Mouse (Mus musculus): ENCODE results near the gene Cdc42se1. TPM values are rescaled to one million over a fixed set of nuclear protein-coding genes. Genes with fewer than 3 reads are reported as not detected.

Cdc42se1 gene
- total and polyA plus RNA-seq, 3 experiments: 55.3 to 128 (median 71.1) TPM

Other genes starting within 250 kb of the Cdc42se1 start
- 10.8 and 11.1 TPM in 2 replicates for gene Zfp687, start 213.3 kb upstream of the Cdc42se1 start, total RNA-seq (2012; rRNA removed)
- gene Zfp687, start 213.3 kb upstream of the Cdc42se1 start, total RNA-seq (2014; rRNA removed): 3.3 and 4.2 TPM in 2 replicates
- 12.6 and 13.5 TPM in 2 replicates for gene Zfp687, start 213.3 kb upstream of the Cdc42se1 start, polyA plus RNA-seq (2012; ENCODE audit: insufficient read length, low read depth)
- gene Psmd4, start 186.1 kb upstream of the Cdc42se1 start, total RNA-seq (2012; rRNA removed): 258 and 276 TPM in 2 replicates
- gene Psmd4, start 186.1 kb upstream of the Cdc42se1 start, total RNA-seq (2014; rRNA removed): 284 and 305 TPM in 2 replicates
- 332 and 360 TPM in 2 replicates for gene Psmd4, start 186.1 kb upstream of the Cdc42se1 start, polyA plus RNA-seq (2012; ENCODE audit: insufficient read length, low read depth)
- gene Pip5k1a, start 121.8 kb upstream of the Cdc42se1 start, total RNA-seq (2012; rRNA removed): 21.5 and 22.7 TPM in 2 replicates
- 34.1 and 38.0 TPM in 2 replicates for gene Pip5k1a, start 121.8 kb upstream of the Cdc42se1 start, total RNA-seq (2014; rRNA removed)
- 35.8 and 40.3 TPM in 2 replicates for gene Pip5k1a, start 121.8 kb upstream of the Cdc42se1 start, polyA plus RNA-seq (2012; ENCODE audit: insufficient read length, low read depth)
- 33.7 and 34.1 TPM in 2 replicates for gene Vps72, start 117.7 kb upstream of the Cdc42se1 start, total RNA-seq (2012; rRNA removed)
- gene Vps72, start 117.7 kb upstream of the Cdc42se1 start, total RNA-seq (2014; rRNA removed): 33.3 and 33.5 TPM in 2 replicates
- 54.4 and 75.4 TPM in 2 replicates for gene Vps72, start 117.7 kb upstream of the Cdc42se1 start, polyA plus RNA-seq (2012; ENCODE audit: insufficient read length, low read depth)
- 0.21 and 0.47 TPM in 2 replicates for gene Tmod4, start 104.3 kb upstream of the Cdc42se1 start, total RNA-seq (2012; rRNA removed)
- gene Tmod4, start 104.3 kb upstream of the Cdc42se1 start, total RNA-seq (2014; rRNA removed): not detected in 2 replicates
- 0.81 TPM in 1 of 2 replicates, not detected in the other for gene Tmod4, start 104.3 kb upstream of the Cdc42se1 start, polyA plus RNA-seq (2012; ENCODE audit: insufficient read length, low read depth)
- gene Scnm1, start 94.7 kb upstream of the Cdc42se1 start, total RNA-seq (2012; rRNA removed): 50.5 and 51.0 TPM in 2 replicates
- gene Scnm1, start 94.7 kb upstream of the Cdc42se1 start, total RNA-seq (2014; rRNA removed): 53.1 and 64.5 TPM in 2 replicates
- 59.2 and 83.9 TPM in 2 replicates for gene Scnm1, start 94.7 kb upstream of the Cdc42se1 start, polyA plus RNA-seq (2012; ENCODE audit: insufficient read length, low read depth)
- gene Lysmd1, start 94.6 kb upstream of the Cdc42se1 start, total RNA-seq (2012; rRNA removed): 12.0 and 13.6 TPM in 2 replicates
- gene Lysmd1, start 94.6 kb upstream of the Cdc42se1 start, total RNA-seq (2014; rRNA removed): 9.6 and 11.6 TPM in 2 replicates
- 7.8 and 8.1 TPM in 2 replicates for gene Lysmd1, start 94.6 kb upstream of the Cdc42se1 start, polyA plus RNA-seq (2012; ENCODE audit: insufficient read length, low read depth)
- 19.1 and 28.2 TPM in 2 replicates for gene Tnfaip8l2, start 86.4 kb upstream of the Cdc42se1 start, total RNA-seq (2012; rRNA removed)
- 24.8 and 26.2 TPM in 2 replicates for gene Tnfaip8l2, start 86.4 kb upstream of the Cdc42se1 start, total RNA-seq (2014; rRNA removed)
- 18.2 and 22.5 TPM in 2 replicates for gene Tnfaip8l2, start 86.4 kb upstream of the Cdc42se1 start, polyA plus RNA-seq (2012; ENCODE audit: insufficient read length, low read depth)
- 0.30 and 0.42 TPM in 2 replicates for gene Sema6c, start 68.3 kb upstream of the Cdc42se1 start, total RNA-seq (2012; rRNA removed)
- gene Sema6c, start 68.3 kb upstream of the Cdc42se1 start, total RNA-seq (2014; rRNA removed): not detected in 2 replicates
- gene Sema6c, start 68.3 kb upstream of the Cdc42se1 start, polyA plus RNA-seq (2012; ENCODE audit: insufficient read length, low read depth): 0.27 and 0.53 TPM in 2 replicates
- gene Gabpb2, start 10.8 kb upstream of the Cdc42se1 start, total RNA-seq (2012; rRNA removed): 14.7 and 18.2 TPM in 2 replicates
- gene Gabpb2, start 10.8 kb upstream of the Cdc42se1 start, total RNA-seq (2014; rRNA removed): 15.4 and 16.6 TPM in 2 replicates
- 20.6 and 21.1 TPM in 2 replicates for gene Gabpb2, start 10.8 kb upstream of the Cdc42se1 start, polyA plus RNA-seq (2012; ENCODE audit: insufficient read length, low read depth)
- gene Mllt11, start 3.4 kb downstream of the Cdc42se1 start, total RNA-seq (2012; rRNA removed): 10.0 and 11.5 TPM in 2 replicates
- 9.5 and 10.0 TPM in 2 replicates for gene Mllt11, start 3.4 kb downstream of the Cdc42se1 start, total RNA-seq (2014; rRNA removed)
- gene Mllt11, start 3.4 kb downstream of the Cdc42se1 start, polyA plus RNA-seq (2012; ENCODE audit: insufficient read length, low read depth): 23.9 and 24.2 TPM in 2 replicates
- gene Gm128, start 12.9 kb downstream of the Cdc42se1 start, total RNA-seq (2012; rRNA removed): not detected in 2 replicates
- gene Gm128, start 12.9 kb downstream of the Cdc42se1 start, total RNA-seq (2014; rRNA removed): not detected in 2 replicates
- gene Gm128, start 12.9 kb downstream of the Cdc42se1 start, polyA plus RNA-seq (2012; ENCODE audit: insufficient read length, low read depth): not detected in 2 replicates
- gene Bnipl, start 22.5 kb downstream of the Cdc42se1 start, total RNA-seq (2012; rRNA removed): 0.17 TPM in 1 of 2 replicates, not detected in the other
- not detected in 2 replicates for gene Bnipl, start 22.5 kb downstream of the Cdc42se1 start, total RNA-seq (2014; rRNA removed)
- gene Bnipl, start 22.5 kb downstream of the Cdc42se1 start, polyA plus RNA-seq (2012; ENCODE audit: insufficient read length, low read depth): 0.30 and 0.33 TPM in 2 replicates
- gene Mindy1, start 52.6 kb downstream of the Cdc42se1 start, total RNA-seq (2012; rRNA removed): 4.9 and 5.4 TPM in 2 replicates
- gene Mindy1, start 52.6 kb downstream of the Cdc42se1 start, total RNA-seq (2014; rRNA removed): 5.0 and 6.0 TPM in 2 replicates
- 8.7 and 14.4 TPM in 2 replicates for gene Mindy1, start 52.6 kb downstream of the Cdc42se1 start, polyA plus RNA-seq (2012; ENCODE audit: insufficient read length, low read depth)
- gene Prune1, start 53.3 kb downstream of the Cdc42se1 start, total RNA-seq (2012; rRNA removed): 7.1 and 8.4 TPM in 2 replicates
- 7.1 and 8.5 TPM in 2 replicates for gene Prune1, start 53.3 kb downstream of the Cdc42se1 start, total RNA-seq (2014; rRNA removed)
- gene Prune1, start 53.3 kb downstream of the Cdc42se1 start, polyA plus RNA-seq (2012; ENCODE audit: insufficient read length, low read depth): 8.8 and 9.1 TPM in 2 replicates
- gene Anxa9, start 78.4 kb downstream of the Cdc42se1 start, total RNA-seq (2012; rRNA removed): 1.9 and 2.5 TPM in 2 replicates
- gene Anxa9, start 78.4 kb downstream of the Cdc42se1 start, total RNA-seq (2014; rRNA removed): 1.4 and 1.5 TPM in 2 replicates
- 3.6 and 4.1 TPM in 2 replicates for gene Anxa9, start 78.4 kb downstream of the Cdc42se1 start, polyA plus RNA-seq (2012; ENCODE audit: insufficient read length, low read depth)
- 70.6 and 81.1 TPM in 2 replicates for gene Cers2, start 86.1 kb downstream of the Cdc42se1 start, total RNA-seq (2012; rRNA removed)
- 96.7 and 105 TPM in 2 replicates for gene Cers2, start 86.1 kb downstream of the Cdc42se1 start, total RNA-seq (2014; rRNA removed)
- gene Cers2, start 86.1 kb downstream of the Cdc42se1 start, polyA plus RNA-seq (2012; ENCODE audit: insufficient read length, low read depth): 84.5 and 89.8 TPM in 2 replicates
- 33.7 and 36.1 TPM in 2 replicates for gene Setdb1, start 128.5 kb downstream of the Cdc42se1 start, total RNA-seq (2012; rRNA removed)
- 43.2 and 46.5 TPM in 2 replicates for gene Setdb1, start 128.5 kb downstream of the Cdc42se1 start, total RNA-seq (2014; rRNA removed)
- gene Setdb1, start 128.5 kb downstream of the Cdc42se1 start, polyA plus RNA-seq (2012; ENCODE audit: insufficient read length, low read depth): 45.1 and 49.5 TPM in 2 replicates
- not detected in 2 replicates for gene 4930558C23Rik, start 174.1 kb downstream of the Cdc42se1 start, total RNA-seq (2012; rRNA removed)
- not detected in 2 replicates for gene 4930558C23Rik, start 174.1 kb downstream of the Cdc42se1 start, total RNA-seq (2014; rRNA removed)
- not detected in 2 replicates for gene 4930558C23Rik, start 174.1 kb downstream of the Cdc42se1 start, polyA plus RNA-seq (2012; ENCODE audit: insufficient read length, low read depth)
- 11.4 and 12.4 TPM in 2 replicates for gene Arnt, start 205.7 kb downstream of the Cdc42se1 start, total RNA-seq (2012; rRNA removed)
- 13.2 and 13.5 TPM in 2 replicates for gene Arnt, start 205.7 kb downstream of the Cdc42se1 start, total RNA-seq (2014; rRNA removed)
- gene Arnt, start 205.7 kb downstream of the Cdc42se1 start, polyA plus RNA-seq (2012; ENCODE audit: insufficient read length, low read depth): 24.9 and 27.7 TPM in 2 replicates